Mouse (Mus musculus) liver, embryonic 16.5 days (tissue): ENCODE measurements around the gene Pdzd7. TPM values are rescaled to one million over a fixed set of nuclear protein-coding genes. Genes with fewer than 3 reads are reported as not detected.

Experiments used
- ATAC-seq: fragments of 200-750 bp; cut with Nextera tagmentation; 2 replicates; pipeline ENCODE4 v1.8.0; 2017; ENCODE audit warnings: low read depth, mild to moderate bottlenecking, moderate number of reproducible peaks, moderate library complexity
- H3K27ac ChIP-seq: fragments of 300-500 bp; sonication (generic); 2 replicates; pipeline ENCODE4 v1.5.1; 2014; ENCODE audit warnings: mild to moderate bottlenecking, low read length
- H3K27me3 ChIP-seq: fragments of 300-500 bp; sonication (generic); 2 replicates; pipeline ENCODE4 v1.6.1; 2014; ENCODE audit warnings: low read depth, low read length, mixed read lengths; ENCODE audit not compliant: control insufficient read depth, insufficient read depth
- H3K36me3 ChIP-seq: fragments of 300-500 bp; sonication (generic); 2 replicates; pipeline ENCODE4 v1.6.1; 2014; ENCODE audit warnings: mild to moderate bottlenecking; ENCODE audit not compliant: control insufficient read depth, insufficient read depth
- H3K4me1 ChIP-seq: fragments of 300-500 bp; sonication (generic); 2 replicates; pipeline ENCODE4 v1.6.1; 2014; ENCODE audit warnings: low read depth, low read length, mixed read lengths; ENCODE audit not compliant: control insufficient read depth
- H3K4me2 ChIP-seq: fragments of 300-500 bp; sonication (generic); 2 replicates; pipeline ENCODE4 v1.6.1; 2014; ENCODE audit warnings: low read depth, low read length, mixed read lengths
- H3K4me3 ChIP-seq: fragments of 300-500 bp; sonication (generic); 2 replicates; pipeline ENCODE4 v1.5.1; 2014; ENCODE audit warnings: low read depth, mild to moderate bottlenecking, low read length
- H3K9ac ChIP-seq: fragments of 300-500 bp; sonication (generic); 2 replicates; pipeline ENCODE4 v1.6.1; 2014; ENCODE audit warnings: low read depth, low read length
- H3K9me3 ChIP-seq: fragments of 300-500 bp; sonication (generic); replicated peaks from 2 replicates; pipeline ENCODE4 v1.6.1; 2016; ENCODE audit warnings: low read length; ENCODE audit not compliant: control insufficient read depth
- WGBS: fragments of 180-500 bp; shearing (Covaris S2); extraction: QIAGEN DNeasy Blood & Tissue Kit; methylation state at CpG from one replicate; pipeline ENCODE4 v1.1.7; 2014; ENCODE audit not compliant: insufficient replicate concordance; 5-methylcytosine and 5-hydroxymethylcytosine counted together
- polyA plus RNA-seq: library from polyadenylated mRNA; unstranded; fragments of >200 nt; fragmentation: Nextera tagmentation; extraction: Ambion mirVana; gene quantifications from 2 replicates; pipeline ENCODE4 v1.2.1, GENCODE M21; 2015

Gene Pdzd7
- polyA plus RNA-seq, 1 experiment from 2014 or later: not detected

DNA sequence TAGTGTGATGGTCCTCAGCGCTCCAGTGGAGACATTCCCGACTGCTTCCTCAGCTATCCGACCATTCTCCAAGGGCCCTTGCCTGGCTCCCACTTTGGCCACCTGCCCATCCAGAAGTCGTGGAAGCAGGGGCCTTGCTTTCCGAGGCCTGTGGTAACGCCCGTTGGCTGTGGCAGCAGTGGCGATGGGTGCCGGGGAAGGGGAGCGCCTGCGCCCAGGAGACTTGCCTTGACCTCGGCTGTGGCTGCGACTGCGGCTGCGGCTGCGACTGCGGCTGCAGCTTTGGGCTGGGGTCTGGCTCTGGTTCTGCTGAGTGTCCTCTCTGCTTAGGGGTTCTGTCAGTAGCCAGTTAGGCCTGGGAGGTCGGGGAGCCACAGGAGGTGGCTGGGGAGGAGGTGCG, 16.8 kb downstream of the Pdzd7 start:
- Histone ChIP-seq H3K27me3 (no peaks in the 10 kb centered on the region), H3K27ac (no peak overlapping the region), H3K4me1 (peaks cover 7% of the 10 kb centered on the region), H3K9ac (no peak overlapping the region), H3K4me2 (no peak overlapping the region), H3K9me3 (no peaks in the 10 kb centered on the region), H3K36me3 (peaks cover 6% of the 10 kb centered on the region; the same call in 1 of the 2 replicates), H3K4me3 (no peak overlapping the region)
- no peak for ATAC-seq
- 71% methylated on average over 19 of the region's 19 CpGs for WGBS

DNA sequence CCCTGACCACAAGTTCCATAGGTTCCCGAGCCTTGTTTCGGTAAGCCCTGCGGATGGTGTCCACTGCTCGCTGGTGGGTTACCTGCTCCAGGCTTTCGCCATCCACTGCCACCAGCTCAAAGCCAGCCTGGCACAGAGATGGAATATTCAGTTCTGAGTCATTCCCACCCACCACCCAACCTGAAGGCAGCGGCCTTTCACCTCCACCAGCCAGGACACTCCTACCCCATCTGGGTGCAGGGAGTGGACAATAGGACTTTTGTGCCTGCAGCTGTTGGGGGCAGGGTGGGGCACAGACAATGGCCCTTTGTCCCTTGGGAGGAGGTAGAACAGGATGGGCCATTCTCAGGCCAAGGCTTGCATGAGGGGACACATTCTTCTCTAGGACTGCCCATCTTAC, 17.7 kb downstream of the Pdzd7 start:
- 74% methylated on average over 6 of the region's 6 CpGs for WGBS
- no peak for ATAC-seq

DNA sequence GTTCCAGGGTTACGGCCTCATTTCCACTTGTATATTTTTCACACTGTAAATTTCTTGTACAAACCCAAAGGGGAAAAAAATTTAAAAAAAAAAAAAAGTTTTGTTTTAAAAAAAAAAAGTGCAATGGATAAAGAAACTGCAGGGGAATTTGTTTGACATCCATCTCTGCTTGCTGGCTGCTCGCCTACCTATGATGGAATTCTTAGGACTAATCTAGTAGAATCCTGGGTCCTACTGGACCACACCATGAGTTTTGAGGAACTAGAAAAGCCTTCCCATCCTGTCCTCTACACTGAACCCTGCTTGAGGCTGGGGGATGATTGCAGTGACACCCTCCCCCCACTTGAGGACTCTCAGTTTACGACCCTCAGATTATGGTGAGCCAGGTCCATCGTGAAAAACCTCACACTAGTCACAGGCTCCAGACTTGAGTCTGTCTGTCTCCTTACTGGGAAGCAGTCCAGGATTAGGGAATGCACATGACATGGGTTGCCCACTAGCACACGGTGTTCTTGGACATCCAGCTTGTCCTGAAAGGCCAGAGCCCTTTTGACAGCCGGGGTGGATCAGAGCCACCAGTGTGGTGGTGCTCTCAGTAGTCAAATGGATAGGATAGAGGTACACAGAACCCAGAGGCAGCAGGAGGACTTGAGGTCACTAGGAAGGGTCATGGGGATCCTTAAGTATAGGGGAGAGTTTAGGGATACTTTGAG, 18.4 kb downstream of the Pdzd7 start:
- no peak overlapping the region for H3K9ac ChIP-seq
- H3K27me3 ChIP-seq: no peaks in the 10 kb centered on the region
- 63% methylated on average over 6 of the region's 6 CpGs for WGBS
- peaks cover 6% of the 10 kb centered on the region; the same call in 1 of the 2 replicates for H3K36me3 ChIP-seq
- ATAC-seq: no peak
- H3K4me1 ChIP-seq: peaks cover 7% of the 10 kb centered on the region
- H3K4me2 ChIP-seq: no peak overlapping the region
- no peak overlapping the region for H3K27ac ChIP-seq
- no peaks in the 10 kb centered on the region for H3K9me3 ChIP-seq
- H3K4me3 ChIP-seq: no peak overlapping the region

More for the DNA sequence above, 17.7 kb downstream of the Pdzd7 start:
- Histone ChIP-seq H3K9me3 (no peaks in the 10 kb centered on the region), H3K27me3 (no peaks in the 10 kb centered on the region), H3K36me3 (peaks cover 6% of the 10 kb centered on the region; the same call in 1 of the 2 replicates), H3K27ac (no peak overlapping the region), H3K4me3 (no peak overlapping the region), H3K4me1 (peaks cover 7% of the 10 kb centered on the region), H3K4me2 (no peak overlapping the region), H3K9ac (no peak overlapping the region)

DNA sequence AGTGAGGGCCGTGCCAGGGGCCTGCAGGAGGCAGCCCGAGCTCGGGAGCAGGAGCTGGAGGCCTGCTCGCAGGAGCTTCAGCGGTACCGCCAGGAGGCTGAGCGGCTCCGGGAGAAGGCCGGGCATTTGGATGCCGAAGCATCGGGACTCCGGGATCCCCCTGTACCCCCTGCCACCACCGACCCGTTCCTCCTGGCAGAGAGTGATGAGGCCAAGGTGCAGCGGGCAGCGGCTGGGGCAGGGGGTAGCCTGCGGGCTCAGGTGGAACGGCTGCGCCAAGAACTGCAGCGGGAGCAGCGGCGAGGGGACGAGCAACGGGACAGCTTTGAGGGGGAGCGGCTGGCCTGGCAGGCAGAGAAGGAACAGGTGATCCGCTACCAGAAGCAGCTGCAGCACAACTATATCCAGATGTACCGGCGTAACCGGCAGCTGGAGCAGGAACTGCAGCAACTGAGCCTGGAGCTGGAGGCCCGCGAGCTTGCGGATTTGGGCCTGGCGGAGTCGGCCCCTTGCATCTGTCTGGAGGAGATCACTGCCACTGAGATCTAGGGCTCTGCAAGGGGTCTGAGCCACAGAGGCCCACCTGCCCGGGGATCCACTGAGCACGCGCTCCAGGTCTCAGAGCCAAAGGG, 19.5 kb downstream of the Pdzd7 start:
- H3K4me2 ChIP-seq: no peak overlapping the region
- H3K27me3 ChIP-seq: no peaks in the 10 kb centered on the region
- H3K27ac ChIP-seq: no peak overlapping the region
- no peak overlapping the region for H3K4me3 ChIP-seq
- H3K4me1 ChIP-seq: peaks cover 7% of the 10 kb centered on the region
- H3K9ac ChIP-seq: no peak overlapping the region
- peaks cover 6% of the 10 kb centered on the region; the same call in 1 of the 2 replicates for H3K36me3 ChIP-seq
- no peaks in the 10 kb centered on the region for H3K9me3 ChIP-seq
- no peak for ATAC-seq
- 82% methylated on average over 37 of the region's 37 CpGs for WGBS

DNA sequence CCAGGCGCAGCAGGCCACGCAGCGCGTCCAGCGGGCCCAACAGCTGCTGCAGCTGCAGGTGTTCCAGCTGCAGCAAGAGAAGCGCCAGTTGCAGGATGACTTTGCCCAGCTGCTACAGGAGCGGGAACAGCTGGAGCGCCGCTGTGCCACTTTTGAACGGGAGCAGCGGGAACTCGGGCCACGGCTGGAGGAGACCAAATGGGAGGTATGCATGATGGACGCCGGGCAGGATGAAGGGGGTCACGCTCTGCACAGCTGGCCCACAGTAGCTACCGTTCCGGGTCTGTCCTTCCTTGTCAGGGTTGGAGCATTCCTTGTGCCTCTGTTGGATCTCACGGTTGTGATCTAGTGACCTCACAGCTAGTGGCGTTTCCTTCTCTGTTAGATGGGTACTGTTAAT, 20.7 kb downstream of the Pdzd7 start:
- no peak overlapping the region for H3K4me2 ChIP-seq
- no peak for ATAC-seq
- H3K4me3 ChIP-seq: no peak overlapping the region
- peaks cover 6% of the 10 kb centered on the region; the same call in 1 of the 2 replicates for H3K36me3 ChIP-seq
- no peaks in the 10 kb centered on the region for H3K27me3 ChIP-seq
- no peaks in the 10 kb centered on the region for H3K4me1 ChIP-seq
- 91% methylated on average over 20 of the region's 20 CpGs for WGBS
- H3K9ac ChIP-seq: no peak overlapping the region
- no peak overlapping the region for H3K27ac ChIP-seq
- no peaks in the 10 kb centered on the region for H3K9me3 ChIP-seq

DNA sequence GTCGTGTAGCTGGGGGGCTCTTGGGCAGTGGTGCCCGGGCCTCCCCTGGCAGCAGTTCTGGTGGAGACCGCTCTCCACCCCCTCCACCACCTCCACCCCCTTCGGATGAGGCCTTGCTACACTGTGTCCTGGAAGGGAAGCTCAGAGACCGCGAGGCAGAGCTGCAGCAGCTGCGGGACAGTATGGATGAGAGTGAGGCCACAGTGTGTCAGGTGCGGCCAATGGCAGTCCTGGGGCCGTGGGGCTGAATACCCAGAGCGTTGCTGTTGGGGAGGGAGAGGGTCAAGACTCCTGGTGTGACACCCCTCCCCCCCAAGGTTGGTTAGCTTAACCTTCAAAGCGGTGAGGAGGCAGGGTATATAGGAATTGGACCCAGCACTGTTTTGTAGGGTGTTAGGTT, 21.5 kb downstream of the Pdzd7 start:
- Histone ChIP-seq H3K4me3 (no peak overlapping the region), H3K36me3 (peaks cover 6% of the 10 kb centered on the region; the same call in 1 of the 2 replicates), H3K9me3 (no peaks in the 10 kb centered on the region), H3K4me1 (no peaks in the 10 kb centered on the region), H3K27ac (no peak overlapping the region), H3K4me2 (no peak overlapping the region), H3K27me3 (no peaks in the 10 kb centered on the region), H3K9ac (no peak overlapping the region)
- 72% methylated on average over 11 of the region's 11 CpGs for WGBS
- no peak for ATAC-seq

DNA sequence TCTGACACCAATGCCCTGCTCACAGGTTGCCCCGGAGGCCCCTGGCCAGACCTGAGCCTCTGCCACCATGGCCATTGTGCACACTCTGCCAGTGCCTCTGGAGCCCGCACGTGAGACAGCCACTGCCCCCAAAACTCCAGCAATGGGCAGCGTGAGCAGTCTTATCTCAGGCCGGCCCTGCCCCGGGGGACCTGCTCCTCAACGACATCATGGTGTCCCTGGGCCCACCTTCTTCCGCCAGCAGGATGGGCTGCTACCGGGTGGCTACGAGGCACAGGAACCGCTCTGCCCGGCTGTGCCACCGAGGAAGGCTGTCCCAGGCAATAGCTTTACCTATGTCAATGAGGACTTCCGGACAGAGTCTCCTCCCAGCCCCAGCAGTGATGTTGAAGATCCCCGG, 24.2 kb downstream of the Pdzd7 start:
- H3K27me3 ChIP-seq: no peaks in the 10 kb centered on the region; the same call in none of the 2 replicates
- H3K9me3 ChIP-seq: no peaks in the 10 kb centered on the region
- no peak for ATAC-seq
- H3K36me3 ChIP-seq: peaks cover 6% of the 10 kb centered on the region; the same call in 1 of the 2 replicates
- no peak overlapping the region for H3K27ac ChIP-seq
- H3K4me1 ChIP-seq: peaks cover 7% of the 10 kb centered on the region
- WGBS: 71% methylated on average over 15 of the region's 15 CpGs
- H3K9ac ChIP-seq: no peak overlapping the region
- H3K4me2 ChIP-seq: no peak overlapping the region
- no peak overlapping the region for H3K4me3 ChIP-seq

DNA sequence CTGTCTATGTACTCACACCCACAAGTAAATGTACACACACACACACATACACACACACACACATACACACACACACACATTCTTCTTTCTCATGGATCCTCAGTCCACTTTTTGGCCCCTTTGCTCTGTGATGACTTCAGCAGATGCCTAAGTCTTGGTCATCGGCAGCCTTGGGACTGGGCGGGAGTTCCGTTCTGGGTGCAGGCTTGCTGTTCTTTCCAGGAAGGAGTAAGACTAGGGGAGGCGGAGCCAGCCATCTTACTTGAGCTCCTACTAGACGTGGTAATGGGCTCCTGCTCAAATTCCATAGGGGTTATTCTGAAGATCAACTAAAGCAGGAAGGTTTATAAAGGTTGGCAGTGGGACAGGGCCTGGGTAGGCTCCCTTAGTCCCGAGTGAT, 25.2 kb downstream of the Pdzd7 start:
- Histone ChIP-seq H3K4me3 (no peak overlapping the region), H3K9me3 (no peaks in the 10 kb centered on the region), H3K27me3 (no peaks in the 10 kb centered on the region; the same call in none of the 2 replicates), H3K9ac (no peak overlapping the region), H3K4me1 (peaks cover 7% of the 10 kb centered on the region), H3K27ac (no peak overlapping the region), H3K36me3 (peaks cover under 1% of the 10 kb centered on the region; the same call in 1 of the 2 replicates), H3K4me2 (no peak overlapping the region)
- ATAC-seq: no peak
- 59% methylated on average over 6 of the region's 6 CpGs for WGBS

DNA sequence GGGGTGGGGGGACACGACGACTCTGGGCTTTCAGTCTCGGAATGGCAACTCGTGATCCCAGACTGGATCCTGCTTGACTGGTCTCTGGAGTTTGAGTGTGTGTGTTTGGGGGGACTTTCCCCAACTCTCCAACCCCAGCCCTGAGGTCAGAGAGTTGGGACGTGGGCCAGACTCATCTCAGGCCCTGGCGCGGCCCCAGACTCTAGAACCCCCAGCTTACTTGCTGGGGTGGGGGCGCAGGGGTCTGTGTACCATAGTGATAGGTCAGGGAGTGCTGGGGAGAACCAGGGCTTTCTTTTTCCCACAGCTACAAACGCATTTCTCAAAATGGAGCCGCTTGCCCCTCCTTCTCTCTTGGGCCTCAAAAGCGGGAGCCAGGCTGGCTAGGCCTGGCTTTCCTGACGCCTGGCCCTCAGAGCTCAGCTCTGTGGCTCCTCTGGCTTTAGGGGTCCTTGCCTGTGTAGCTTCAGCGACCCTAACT, 27.1 kb downstream of the Pdzd7 start:
- peak overlapping the region; percentile 89 for H3K4me2 ChIP-seq
- H3K27ac ChIP-seq: peak overlapping the region; percentile 58; the same call in 1 of the 2 replicates
- ATAC-seq: no peak
- H3K36me3 ChIP-seq: no peaks in the 10 kb centered on the region
- peak overlapping the region; percentile 55 for H3K9ac ChIP-seq
- no peaks in the 10 kb centered on the region; the same call in none of the 2 replicates for H3K27me3 ChIP-seq
- WGBS: 13% methylated on average over 13 of the region's 13 CpGs
- H3K4me3 ChIP-seq: peak overlapping the region; percentile 61
- H3K4me1 ChIP-seq: peaks cover 24% of the 10 kb centered on the region
- H3K9me3 ChIP-seq: no peaks in the 10 kb centered on the region
